Mouse (Mus musculus) kidney, embryonic 14.5 days (tissue): ENCODE data around the gene Fap. TPM values are rescaled to one million over a fixed set of nuclear protein-coding genes. Genes with fewer than 3 reads are reported as not detected.

Experiments used
- ATAC-seq: fragments of 200-750 bp; cut with Nextera tagmentation; 2 replicates; pipeline ENCODE4 v1.8.0; 2017; ENCODE audit warnings: moderate number of reproducible peaks, mild to moderate bottlenecking, moderate TSS enrichment, moderate library complexity; ENCODE audit not compliant: low FRiP score, low TSS enrichment
- H3K27ac ChIP-seq: fragments of 300-500 bp; sonication (generic); 2 replicates; pipeline ENCODE4 v1.5.1; 2014; ENCODE audit warnings: low read depth, mild to moderate bottlenecking, low read length, moderate library complexity, mixed read lengths
- H3K27me3 ChIP-seq: fragments of 300-500 bp; sonication (generic); 2 replicates; pipeline ENCODE4 v1.6.1; 2014; ENCODE audit warnings: mild to moderate bottlenecking, low read length; ENCODE audit not compliant: control insufficient read depth, insufficient read depth
- H3K36me3 ChIP-seq: fragments of 300-500 bp; sonication (generic); 2 replicates; pipeline ENCODE4 v1.6.1; 2014; ENCODE audit warnings: low read length, mixed read lengths; ENCODE audit not compliant: control insufficient read depth, insufficient read depth
- H3K4me1 ChIP-seq: fragments of 300-500 bp; sonication (generic); 2 replicates; pipeline ENCODE4 v1.6.1; 2014; ENCODE audit warnings: low read length, mixed read lengths; ENCODE audit not compliant: control insufficient read depth, insufficient read depth
- H3K4me2 ChIP-seq: fragments of 300-500 bp; sonication (generic); replicated peaks from 2 replicates; pipeline ENCODE4 v1.6.1; 2014; ENCODE audit warnings: low read depth, mild to moderate bottlenecking, low read length
- H3K4me3 ChIP-seq: fragments of 300-500 bp; sonication (generic); 2 replicates; pipeline ENCODE4 v1.5.1; 2014; ENCODE audit warnings: mild to moderate bottlenecking, low read length
- H3K9ac ChIP-seq: fragments of 300-500 bp; sonication (generic); 2 replicates; pipeline ENCODE4 v1.6.1; 2014; ENCODE audit warnings: low read depth, mild to moderate bottlenecking, low read length, moderate library complexity
- H3K9me3 ChIP-seq: fragments of 300-500 bp; sonication (generic); 2 replicates; pipeline ENCODE4 v1.6.1; 2016; ENCODE audit warnings: low read length; ENCODE audit not compliant: control insufficient read depth
- WGBS: fragments of 180-500 bp; shearing (Covaris S2); extraction: QIAGEN DNeasy Blood & Tissue Kit; methylation state at CpG from one replicate; pipeline ENCODE4 v1.1.7; 2014; 5-methylcytosine and 5-hydroxymethylcytosine counted together
- polyA plus RNA-seq: library from polyadenylated mRNA; unstranded; fragments of >200 nt; fragmentation: Nextera tagmentation; extraction: Ambion mirVana; gene quantifications from 2 replicates; pipeline ENCODE4 v1.2.1, GENCODE M21; 2014

Gene Fap
- polyA plus RNA-seq, 1 experiment from 2014 or later: 4.8 TPM

GRCm38 (mm10) chr2:62460231-62460710, 113.6 kb downstream of the Fap start:
- no peaks in the 10 kb centered on the region for H3K27me3 ChIP-seq
- H3K4me3 ChIP-seq: no peak overlapping the region
- no peak overlapping the region for H3K9ac ChIP-seq
- H3K36me3 ChIP-seq: no peaks in the 10 kb centered on the region
- WGBS: 52% methylated on average over 7 of the region's 7 CpGs
- H3K4me1 ChIP-seq: peaks cover 3% of the 10 kb centered on the region; the same call in 1 of the 2 replicates
- no peaks in the 10 kb centered on the region for H3K9me3 ChIP-seq
- no peak overlapping the region for H3K4me2 ChIP-seq
- no peak overlapping the region for H3K27ac ChIP-seq
- no peak for ATAC-seq

GRCm38 (mm10) chr2:62459241-62460174, 114.4 kb downstream of the Fap start:
- Histone ChIP-seq H3K4me3 (no peak overlapping the region), H3K36me3 (no peaks in the 10 kb centered on the region), H3K4me1 (peaks cover 3% of the 10 kb centered on the region; the same call in 1 of the 2 replicates), H3K9me3 (no peaks in the 10 kb centered on the region), H3K27me3 (no peaks in the 10 kb centered on the region), H3K4me2 (no peak overlapping the region), H3K9ac (no peak overlapping the region), H3K27ac (no peak overlapping the region)
- WGBS: 46% methylated on average over 18 of the region's 18 CpGs
- ATAC-seq: no peak

GRCm38 (mm10) chr2:62458070-62458469, 115.8 kb downstream of the Fap start:
- no peak overlapping the region for H3K9ac ChIP-seq
- no peak overlapping the region for H3K4me2 ChIP-seq
- ATAC-seq: no peak
- WGBS: 45% methylated on average over 9 of the region's 9 CpGs
- no peak overlapping the region for H3K27ac ChIP-seq
- no peaks in the 10 kb centered on the region for H3K27me3 ChIP-seq
- peaks cover 3% of the 10 kb centered on the region; the same call in 1 of the 2 replicates for H3K4me1 ChIP-seq
- no peaks in the 10 kb centered on the region for H3K36me3 ChIP-seq
- H3K4me3 ChIP-seq: no peak overlapping the region
- H3K9me3 ChIP-seq: no peaks in the 10 kb centered on the region

DNA sequence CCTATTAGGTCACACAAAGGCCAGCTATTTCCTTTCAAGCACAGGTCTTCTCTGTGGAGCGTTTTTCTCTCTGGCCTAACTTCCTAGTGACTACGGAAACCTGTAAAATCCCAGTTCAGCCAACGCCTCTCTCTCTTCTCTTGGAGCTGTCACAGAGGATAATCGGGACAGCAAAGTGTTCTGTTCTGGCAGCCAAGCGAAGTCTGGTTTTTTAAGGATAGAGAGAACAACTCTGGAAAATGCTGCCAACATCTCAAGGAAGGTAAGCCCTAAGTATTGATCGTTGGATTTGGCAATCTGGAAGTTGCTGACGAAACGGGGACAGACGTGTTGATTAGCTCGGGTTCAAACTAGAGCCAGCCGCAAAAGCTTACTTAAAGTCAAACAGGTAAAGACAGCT, 118.9 kb downstream of the Fap start:
- Histone ChIP-seq H3K4me2 (no peak overlapping the region), H3K36me3 (no peaks in the 10 kb centered on the region), H3K27me3 (no peaks in the 10 kb centered on the region), H3K4me3 (no peak overlapping the region), H3K27ac (no peak overlapping the region), H3K4me1 (no peaks in the 10 kb centered on the region; the same call in 1 of the 2 replicates), H3K9me3 (no peaks in the 10 kb centered on the region), H3K9ac (no peak overlapping the region)
- ATAC-seq: no peak
- WGBS: 87% methylated on average over 11 of the region's 11 CpGs

GRCm38 (mm10) chr2:62454033-62454432, 119.8 kb downstream of the Fap start:
- 0 out of 2 replicates have a peak, but pooled peaks have one; percentile 16 for ATAC-seq
- H3K27me3 ChIP-seq: no peaks in the 10 kb centered on the region
- WGBS: 55% methylated on average over 6 of the region's 6 CpGs
- no peaks in the 10 kb centered on the region for H3K9me3 ChIP-seq
- H3K9ac ChIP-seq: no peak overlapping the region
- no peak overlapping the region for H3K27ac ChIP-seq
- no peak overlapping the region for H3K4me2 ChIP-seq
- H3K36me3 ChIP-seq: no peaks in the 10 kb centered on the region
- H3K4me1 ChIP-seq: no peaks in the 10 kb centered on the region
- no peak overlapping the region for H3K4me3 ChIP-seq

Other genes starting within 250 kb of the Fap start
- gene Dpp4, start 161.8 kb downstream of the Fap start, polyA plus RNA-seq: 31.8 and 70.1 TPM in 2 replicates
- not detected in 2 replicates for gene Gcg, start 90.4 kb downstream of the Fap start, polyA plus RNA-seq
- 1.8 and 3.1 TPM in 2 replicates for gene Ifih1, start 72.2 kb upstream of the Fap start, polyA plus RNA-seq
- gene Gca, start 90.2 kb upstream of the Fap start, polyA plus RNA-seq: 15.3 and 20.6 TPM in 2 replicates